Mouse (Mus musculus) lung, postnatal 14 days (tissue): ENCODE results near the gene Mpp4.

Experiments used
- DNase-seq: peaks from one replicate; pipeline ENCODE4 v3.0.0; 2021

Gene Mpp4

DNA sequence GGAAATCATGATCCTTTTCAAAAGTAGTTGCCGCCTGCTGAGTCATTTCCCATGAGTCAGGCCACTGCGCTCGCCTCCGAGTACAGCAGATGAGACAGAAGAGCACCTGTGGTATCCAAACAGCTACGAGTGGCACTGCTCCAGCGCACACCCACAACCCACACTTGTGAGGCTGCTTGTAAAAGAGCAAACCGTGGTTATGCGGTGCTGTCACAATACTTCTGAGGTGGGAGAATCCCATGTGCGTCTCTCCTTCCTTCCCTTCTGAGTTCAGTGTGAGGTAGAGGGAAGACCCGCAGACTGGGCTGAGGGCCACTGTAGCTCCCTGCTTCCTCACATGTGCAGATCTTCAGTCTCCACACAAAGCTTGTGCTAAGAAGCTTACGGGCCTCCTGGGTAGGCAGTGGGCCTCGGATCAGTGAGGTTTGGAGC, at the start of gene Mpp4:
Mpp4 (minus strand) TSS at position 360 of the 432 bp plus-strand sequence.
- DNase-seq: no peak

DNA sequence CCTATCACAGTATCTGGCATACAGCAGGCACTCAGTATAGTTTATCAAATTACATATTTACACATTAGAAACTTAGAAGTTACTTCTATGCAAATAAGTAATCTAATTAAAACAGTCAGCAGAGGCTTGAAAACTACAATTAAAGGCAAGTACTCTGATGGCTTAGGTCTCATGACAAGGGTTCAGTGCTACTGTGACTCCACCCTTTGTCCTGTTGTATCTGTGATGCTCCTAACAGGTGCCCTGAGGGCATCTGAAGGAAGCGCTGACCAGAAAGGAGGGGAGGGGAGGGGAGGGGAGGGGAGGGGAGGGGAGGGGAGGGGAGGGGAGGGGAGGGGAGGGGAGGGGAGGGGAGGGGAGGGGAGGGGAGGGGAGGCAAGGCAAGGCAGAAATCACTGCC, 49.8 kb upstream of the Mpp4 start:
- DNase-seq: no peak

DNA sequence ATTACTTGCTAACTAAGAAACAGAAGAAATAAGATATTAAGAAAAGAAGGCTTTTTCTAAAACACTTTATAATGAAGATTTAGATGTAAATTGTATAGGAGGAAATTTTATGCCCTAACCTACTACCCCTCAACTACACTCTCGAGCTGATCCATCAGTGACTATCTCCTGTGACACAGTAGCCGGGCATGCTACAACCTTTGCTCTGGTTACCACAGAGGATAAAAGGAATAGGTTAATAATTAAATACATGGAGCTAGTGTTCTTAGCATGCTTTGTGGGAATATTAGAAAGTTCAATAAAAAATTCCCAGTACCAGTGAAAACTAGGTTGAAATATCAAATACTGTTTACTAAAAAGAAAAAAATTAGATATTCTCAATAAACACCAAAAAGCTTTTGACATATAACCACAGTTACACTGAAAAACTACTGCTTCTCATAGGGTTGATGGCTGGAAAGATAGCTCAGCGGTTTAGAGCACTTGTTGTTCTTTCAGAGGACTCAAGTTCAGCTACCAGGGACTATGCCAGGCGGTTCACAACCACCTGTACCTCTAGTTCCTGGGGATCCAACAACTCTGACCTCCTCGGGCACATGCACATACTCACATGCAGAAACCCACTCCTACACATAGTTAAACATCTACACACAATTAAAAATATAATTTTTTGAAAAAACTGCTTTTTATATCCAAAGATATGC, 49.0 kb upstream of the Mpp4 start:
- DNase-seq: no peak

DNA sequence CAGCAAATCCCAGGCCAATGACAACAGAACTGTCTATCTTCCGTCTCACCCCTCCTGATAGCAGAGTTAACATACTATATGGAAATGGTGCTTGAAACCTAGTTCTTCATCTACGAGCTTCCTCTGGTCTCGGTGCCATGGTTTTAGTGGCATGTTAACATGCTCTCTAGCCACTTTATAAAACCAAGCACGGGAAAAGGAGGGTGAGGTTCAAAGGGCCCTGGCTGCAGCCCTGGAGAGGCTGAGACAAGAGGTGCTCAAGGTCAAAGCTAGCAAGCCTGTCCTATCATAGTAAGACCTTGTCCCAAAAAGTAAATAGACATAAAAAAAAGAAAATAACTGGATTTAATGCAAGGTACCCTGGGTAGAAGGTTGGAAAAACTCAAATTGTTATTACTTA, 48.5 kb upstream of the Mpp4 start:
- DNase-seq: no peak

DNA sequence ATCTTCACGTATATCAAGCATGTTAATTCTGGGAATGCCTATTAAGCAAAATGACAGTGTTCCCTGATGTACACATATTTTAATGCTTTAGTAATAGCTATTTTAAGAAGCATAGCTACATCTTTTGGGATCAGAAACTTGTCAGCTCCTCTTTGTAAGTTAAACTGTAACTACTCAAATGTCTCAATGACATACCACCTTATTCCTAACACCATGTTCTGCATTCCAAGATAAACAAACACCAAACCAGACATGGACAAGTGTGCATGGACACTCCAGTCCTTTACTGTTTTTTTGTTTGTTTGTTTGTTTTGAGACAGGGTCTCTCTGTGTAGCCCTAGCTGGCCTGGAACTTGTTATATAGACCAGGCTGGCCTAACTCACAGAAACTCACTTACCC, 45.1 kb upstream of the Mpp4 start:
- no peak for DNase-seq

DNA sequence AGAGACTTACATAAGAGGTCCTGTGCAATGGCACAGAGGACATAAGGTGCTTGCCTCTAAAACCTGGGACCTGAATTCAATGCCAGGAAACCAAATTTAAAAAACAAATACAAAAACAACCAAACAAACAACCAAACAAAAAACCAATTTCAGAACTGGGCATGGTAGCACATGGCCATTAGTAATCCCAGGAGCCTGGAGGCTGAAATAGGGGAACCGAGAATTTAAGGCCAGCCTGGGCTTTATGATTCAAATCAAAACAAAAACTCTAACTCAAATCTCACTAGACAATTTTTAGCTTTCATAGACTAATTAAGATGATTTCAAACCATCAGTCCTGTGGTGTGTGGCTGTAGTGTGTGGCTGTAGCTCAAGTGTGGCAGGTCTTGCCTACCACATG, 41.3 kb upstream of the Mpp4 start:
- no peak for DNase-seq

DNA sequence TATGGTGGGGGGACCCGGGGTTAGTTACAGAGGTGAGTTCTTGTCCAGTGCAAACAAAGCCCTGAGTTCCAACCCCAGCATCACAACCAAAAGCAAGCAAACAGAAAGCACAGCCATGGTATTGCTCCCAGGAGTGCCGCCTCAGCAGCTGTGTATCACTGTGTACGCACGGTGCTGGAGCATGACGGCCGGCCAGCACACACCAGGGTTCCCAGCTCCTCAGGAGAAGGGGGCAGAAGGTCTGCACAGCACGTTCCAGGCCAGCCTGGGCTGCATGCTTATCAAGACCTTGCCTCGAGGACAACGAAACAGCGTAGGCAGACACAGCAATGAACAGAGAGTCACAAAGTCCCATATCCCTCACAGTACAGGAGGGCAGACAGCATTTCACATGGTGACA, 39.2 kb upstream of the Mpp4 start:
- no peak for DNase-seq

DNA sequence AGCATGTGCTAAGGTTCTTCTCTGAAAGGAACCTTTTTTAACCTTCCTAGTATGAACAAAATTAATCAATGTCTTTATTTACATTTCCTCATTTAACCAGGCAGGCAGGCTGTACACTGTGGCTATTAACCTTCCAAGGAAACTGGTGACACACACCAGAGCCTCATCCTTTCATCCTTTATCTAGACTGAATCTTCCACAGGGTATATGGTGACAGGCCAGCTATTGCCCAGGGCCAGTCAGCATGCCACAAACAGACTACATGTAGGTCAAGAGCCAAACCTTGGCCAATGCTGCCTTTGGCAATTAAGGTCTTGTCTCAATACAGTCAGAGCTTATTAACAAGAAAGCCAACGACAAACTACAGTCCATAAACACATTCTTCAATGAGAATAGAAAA, 38.4 kb upstream of the Mpp4 start:
- no peak for DNase-seq

DNA sequence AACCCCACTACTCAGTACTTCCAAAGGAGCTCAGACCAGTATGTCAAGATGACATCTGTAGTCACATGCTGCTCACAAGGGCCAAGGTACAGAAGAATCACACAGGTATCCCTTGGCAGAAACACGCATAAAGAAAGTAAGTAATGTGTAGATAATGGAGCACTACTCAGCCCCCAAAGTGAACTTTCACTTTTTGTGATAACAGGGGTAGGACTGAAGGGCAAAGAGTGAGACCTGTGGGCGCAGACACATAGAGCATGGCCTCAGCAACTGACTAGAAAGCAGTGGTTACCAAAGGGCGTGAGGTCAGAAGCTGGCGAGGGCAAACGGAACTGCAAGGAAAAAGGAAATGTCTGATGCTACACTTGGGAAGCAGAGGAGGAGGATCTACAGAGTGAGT, 37.8 kb upstream of the Mpp4 start:
- DNase-seq: no peak

DNA sequence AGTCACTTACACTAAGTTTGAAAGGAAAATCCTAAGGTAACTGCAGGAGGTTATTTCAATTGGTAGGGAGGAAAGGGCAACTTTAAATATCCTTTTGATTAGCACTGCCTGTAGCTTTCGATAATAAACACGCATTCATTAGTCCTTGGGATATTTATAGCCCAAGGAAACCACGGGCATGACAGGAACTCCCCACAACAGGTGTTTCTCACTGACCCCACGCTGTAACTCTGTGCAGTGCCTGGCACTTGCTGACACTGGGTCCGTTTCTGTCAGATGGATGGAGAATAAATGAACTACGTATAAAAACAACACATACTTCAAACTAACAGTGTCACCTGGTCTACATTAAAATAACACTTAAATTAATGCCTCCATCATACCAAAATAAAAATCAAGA, 31.8 kb upstream of the Mpp4 start:
- DNase-seq: no peak

DNA sequence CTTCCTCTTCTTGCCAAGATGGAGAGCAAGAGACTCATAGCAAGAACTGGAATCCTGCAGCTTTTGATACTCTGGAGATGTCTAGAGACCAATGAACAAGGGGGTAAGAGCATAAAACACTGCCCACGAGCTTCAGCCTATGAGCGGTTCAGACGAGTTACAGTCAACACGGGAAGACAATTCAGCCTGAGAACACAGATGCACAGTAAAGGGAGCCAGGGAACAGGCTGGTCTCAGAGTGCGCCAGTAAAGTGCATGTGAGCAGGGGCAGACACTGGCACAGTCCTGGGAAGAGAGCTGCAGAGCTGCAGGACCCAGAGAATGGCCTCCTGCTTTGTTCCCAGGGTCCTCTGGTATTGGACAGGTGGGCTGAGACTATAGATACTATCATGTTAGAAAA, 24.6 kb upstream of the Mpp4 start:
- no peak for DNase-seq

DNA sequence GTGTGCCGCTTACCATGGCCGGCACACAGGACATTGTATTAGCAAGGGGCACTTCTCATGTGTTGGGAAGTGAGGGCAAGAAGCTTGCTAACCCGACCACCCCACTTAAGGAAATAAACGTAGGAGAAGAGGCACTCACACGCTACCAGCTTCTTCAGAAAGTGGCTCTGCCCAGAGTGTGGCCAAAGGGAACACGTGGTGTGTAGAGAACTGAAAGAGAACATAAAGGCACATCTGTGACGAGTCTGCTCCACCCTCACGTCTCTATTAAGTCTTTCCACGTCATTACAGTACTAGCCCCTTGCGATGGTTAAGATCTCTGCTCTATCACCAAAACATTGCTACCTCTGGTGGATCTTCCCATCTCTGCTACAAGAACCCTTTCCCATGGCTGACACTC, 23.1 kb upstream of the Mpp4 start:
- no peak for DNase-seq

DNA sequence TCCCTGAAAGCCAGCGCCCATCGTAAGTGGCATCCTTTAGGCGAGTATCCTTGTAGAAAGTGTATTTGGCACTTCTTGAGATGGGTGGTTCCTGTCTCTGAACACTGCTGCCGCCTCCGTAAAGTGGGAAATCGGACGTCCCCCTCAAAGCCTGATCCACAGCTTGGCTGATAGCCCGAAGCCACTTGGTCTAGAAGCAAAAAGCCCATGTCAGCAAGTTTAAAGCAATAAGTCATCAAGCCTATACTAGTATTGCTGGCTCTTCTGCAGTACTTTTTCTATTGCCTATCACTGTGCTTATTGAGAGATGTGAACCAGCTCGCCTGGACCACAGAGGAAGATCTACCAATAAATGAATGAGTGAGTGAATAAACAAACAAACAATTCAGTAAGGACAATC, 22.2 kb upstream of the Mpp4 start:
- no peak for DNase-seq

DNA sequence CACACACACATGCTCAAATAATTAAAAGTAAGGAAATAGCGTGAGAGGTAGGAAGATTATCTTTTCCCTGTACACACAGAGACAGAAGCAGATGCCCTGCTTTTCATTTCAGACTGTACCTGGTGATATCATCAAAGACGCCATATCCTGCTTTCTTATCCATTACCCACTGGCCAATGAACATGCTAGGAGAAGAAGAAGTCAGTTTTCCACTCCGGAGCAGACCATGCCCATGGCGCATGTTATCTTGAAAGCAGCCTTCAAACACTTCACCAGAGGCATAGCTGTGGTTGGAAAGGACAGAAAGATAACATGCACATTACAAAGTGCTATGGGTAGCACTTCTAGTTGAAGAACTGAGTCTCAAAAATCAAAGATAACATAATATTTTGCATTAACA, 19.9 kb upstream of the Mpp4 start:
- no peak for DNase-seq

DNA sequence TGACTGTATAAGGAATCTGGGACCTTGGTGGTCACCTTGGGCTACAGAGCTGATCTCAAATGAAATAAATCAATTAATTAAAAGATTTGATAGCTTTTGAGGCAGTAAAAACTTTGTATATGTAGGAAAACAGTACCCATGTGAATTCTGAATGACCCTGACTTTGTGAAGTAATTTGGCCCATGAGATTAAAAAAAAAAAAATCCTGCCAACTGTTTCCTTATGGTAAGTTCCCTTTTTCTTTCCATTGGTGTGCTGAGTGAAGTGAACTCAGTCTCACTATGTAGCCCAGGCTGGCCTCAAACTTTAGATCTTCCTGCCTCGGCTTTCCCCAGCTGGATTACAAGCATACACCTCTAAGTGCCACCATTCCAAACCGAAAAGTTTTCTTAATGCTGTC, 19.2 kb upstream of the Mpp4 start:
- DNase-seq: no peak

DNA sequence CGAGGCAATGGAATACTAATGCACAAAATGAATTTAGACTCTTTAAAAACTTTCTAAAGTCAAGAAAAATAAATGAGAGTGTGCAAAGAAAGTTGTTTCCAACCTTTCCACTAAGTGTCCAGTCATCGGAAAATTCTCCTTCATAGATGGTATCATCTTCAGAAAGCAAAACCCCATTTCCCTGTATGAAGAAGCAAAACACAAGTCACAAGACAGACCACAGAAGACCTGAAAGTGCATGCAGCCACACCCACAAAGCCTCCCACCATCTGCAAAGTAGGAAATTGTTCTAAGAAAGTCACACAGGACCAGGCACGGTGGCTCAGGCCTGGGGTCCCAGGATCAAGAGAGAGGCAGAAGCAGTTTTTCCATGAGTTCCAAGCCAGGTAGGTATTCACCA, 16.8 kb upstream of the Mpp4 start:
- DNase-seq: no peak

DNA sequence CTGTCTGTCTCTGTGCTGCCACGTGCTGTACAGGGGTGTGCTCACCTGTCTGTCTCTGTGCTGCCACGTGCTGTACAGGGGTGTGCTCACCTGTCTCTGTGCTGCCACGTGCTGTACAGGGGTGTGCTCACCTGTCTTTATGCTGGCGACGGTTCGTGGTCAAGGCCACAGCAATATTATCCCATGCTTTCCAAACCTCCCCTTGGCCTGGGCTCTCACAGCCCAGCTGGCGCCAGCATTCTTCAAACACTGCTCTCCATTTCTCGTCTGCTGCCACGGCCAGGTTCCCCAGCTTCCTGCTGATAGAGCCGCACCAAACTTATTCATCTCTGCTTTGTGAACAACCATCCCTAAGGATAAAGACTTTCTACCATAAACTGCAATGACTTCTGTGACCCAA, 15.2 kb upstream of the Mpp4 start:
- DNase-seq: no peak

DNA sequence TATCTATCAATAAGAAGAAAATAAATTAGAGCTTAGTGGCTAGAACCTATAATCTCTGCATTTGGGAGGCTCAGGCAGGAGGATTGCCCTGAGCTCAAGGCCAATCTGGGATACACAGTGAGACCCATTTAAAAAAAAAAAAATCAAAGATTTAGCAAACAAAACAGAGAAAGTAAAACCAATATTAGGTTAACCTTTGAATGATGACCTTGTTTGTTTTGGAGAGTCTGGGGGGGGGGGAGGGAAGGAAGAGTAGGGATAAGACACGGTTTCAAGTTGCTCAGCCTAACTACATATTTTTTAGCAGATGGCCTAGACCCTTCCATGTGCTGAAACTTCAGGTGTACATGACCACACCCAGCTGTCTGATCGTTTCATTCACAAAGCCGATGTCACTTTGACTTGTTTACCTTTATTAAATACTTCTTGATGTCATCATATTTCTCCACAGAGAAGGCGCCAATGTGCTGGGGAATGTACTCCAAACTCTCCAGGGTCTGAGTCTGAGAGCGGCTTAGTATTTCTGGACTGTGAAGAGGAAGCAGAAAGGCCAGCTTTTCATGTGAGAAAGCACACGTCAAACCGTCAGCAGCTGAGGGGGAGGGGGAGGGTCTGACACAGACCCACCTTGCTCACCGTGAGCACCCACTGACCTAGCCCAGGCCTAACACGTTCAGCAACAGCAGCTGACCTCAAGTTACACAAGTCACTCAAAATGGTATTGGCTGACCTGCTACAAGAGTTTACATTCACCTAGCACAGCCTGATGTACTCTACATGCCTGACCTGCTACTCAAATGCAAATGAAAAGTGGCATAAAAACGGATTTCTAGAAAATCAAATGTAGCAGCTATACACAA, 11.6 kb upstream of the Mpp4 start:
- no peak for DNase-seq

DNA sequence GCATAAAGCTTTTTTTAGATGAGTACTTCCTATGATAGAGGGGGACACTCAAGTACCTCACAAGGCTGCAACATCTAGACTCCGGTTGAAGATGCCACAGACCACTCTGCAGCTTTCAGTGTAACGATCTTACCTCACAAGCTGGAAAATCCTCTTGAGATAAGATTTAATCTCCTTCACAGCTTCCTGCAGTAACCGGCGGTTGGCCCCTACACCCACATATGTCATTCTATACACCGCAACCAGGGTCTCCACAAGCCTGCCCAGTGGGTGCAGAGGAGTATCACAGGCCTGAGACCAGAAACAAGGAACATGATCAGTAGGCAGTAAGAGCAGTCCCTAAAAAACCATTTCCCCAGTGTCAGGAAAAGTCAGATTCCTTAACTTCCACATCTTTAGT, 9.8 kb upstream of the Mpp4 start:
- DNase-seq: no peak

DNA sequence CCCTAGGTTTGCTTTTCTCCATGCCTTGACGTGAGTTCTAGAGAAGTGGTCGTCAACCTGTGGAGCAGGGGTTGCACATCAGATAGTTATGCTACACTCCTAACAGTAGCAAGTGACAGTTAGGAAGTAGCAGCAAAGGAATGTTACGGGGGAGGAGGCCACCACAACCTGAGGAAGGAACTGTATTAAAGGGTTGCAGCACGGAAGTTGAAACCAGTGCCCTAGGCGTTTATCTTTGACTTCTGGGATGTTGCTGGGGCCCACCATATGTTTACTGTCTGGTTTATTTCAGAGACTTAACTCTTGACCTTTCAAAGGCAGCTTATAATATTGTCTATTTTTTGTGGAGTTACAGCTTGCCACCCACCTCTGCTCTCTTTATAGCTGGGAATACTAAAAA, 8.7 kb upstream of the Mpp4 start:
- DNase-seq: no peak

DNA sequence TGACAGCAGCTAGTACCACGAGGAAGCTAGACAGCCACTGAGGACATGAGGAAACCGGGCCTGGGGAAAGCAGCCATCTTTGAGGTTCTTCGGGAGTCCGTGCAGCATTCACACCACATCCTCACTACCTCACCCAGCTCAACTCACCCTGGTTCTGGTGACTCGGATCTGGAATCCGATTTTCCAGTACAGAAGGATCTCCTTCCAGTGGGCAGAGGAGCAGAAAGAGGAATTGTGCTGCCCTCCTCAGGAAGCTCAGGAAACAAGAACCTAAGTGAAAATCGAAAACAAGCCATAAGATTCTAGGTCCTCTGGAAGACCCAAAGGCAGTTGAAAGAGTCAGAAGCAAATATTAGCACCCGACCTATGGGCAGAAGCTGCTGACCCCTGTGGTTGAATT, 7.1 kb upstream of the Mpp4 start:
- DNase-seq: no peak

DNA sequence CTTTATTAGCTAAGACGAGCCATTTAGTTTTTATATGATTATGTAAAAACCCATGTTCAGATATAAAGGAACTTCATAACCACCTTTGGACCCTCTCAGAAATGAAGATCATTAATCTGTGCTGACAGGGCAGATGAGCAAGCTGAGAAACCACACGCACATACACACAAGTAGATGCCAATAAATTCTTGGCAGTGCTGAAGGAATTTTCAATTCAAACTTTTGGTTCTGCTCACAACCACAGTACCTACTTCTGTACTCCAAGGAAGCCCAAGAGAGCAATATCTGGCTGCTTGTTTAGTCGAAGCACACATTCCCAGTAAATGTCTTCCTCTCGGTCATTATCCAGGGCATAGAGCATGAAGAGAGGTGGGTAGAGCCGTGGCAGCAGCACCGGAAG, 6.4 kb upstream of the Mpp4 start:
- DNase-seq: no peak

DNA sequence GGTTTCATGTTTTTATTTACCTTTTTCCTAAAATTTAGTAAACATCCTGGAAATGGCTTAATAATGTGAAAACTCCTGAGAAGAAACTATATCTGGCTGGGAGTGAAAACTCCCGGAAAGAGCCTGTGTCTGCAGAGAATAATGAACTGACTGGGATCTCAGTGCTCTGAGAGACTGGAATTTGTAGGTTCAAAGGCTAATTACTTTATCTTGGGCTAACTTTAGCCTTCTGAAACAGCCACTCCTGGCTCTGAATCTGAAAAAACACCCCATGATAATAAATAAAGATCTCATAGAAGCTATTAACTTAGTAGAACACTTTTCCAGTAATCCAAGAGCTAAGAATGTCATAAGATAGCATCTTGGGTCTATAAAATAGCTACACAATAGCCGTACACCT, 5.4 kb upstream of the Mpp4 start:
- no peak for DNase-seq

DNA sequence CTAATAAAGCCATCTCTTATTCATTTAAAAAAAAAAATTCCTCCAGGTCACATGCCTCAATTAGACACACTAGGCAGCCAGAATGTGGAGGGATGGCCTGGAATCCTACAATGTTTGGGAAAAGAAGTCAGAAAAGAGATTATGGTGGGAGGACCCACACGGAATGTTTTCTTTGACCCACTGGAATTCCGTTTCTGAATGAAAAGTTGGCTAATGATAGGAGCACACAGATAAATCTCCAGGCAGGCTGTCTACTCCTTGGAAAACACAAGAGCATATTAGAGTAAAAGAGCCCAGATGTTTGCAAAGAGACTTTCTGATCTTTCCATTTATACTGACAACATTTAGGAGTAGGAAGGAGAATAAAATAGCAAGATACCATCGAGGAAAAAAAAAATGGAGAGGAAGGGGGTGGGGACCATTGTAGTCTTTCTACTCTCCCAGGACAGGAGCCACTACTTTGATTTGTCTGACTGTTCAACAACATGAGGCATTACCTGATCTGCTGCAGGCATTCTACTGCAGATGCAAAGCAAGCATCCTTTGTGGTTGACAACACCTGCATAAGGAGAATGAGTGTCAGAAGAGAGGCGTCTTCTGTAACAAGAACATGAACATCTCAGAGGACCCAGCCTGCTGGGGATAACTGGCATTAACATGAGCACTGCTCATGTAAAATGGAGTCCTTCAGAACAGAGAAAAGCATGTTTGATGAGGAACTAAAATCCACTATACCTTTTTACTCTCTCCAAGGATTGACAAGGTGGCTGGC, 4.7 kb upstream of the Mpp4 start:
- DNase-seq: no peak
